Mouse (Mus musculus): ENCODE measurements around the gene Kctd12. TPM values are rescaled to one million over a fixed set of nuclear protein-coding genes. Genes with fewer than 3 reads are reported as not detected.

The Kctd12 gene
- polyA plus RNA-seq, 1 experiment = 83.4 TPM

DNA sequence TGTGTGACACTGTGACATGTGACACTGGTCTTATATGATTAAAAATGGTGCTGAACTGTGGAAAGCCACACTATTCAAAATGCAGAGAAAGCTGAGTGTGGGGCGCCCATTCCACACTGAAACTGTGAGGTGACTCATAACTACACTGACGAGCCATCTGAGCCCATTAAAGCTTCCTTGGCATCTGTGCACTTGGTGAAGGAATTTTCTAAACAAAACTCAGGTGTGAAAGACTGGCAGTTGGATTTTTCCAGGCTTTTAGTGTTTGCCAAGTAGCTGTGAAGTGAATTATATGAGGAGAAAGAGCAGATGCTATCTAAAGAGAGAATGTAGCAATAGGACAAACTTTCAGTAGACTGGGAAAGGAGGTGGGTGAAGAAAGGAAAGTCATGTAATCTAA lies 47.6 kb downstream of the Kctd12 start:
- H3K27ac ChIP-seq (ENCODE audit: insufficient read depth, low read depth, low read length) = no peak overlapping the region
- TF ChIP-seq CTCF (IDR thresholded peaks at IDR 0.05; ENCODE audit: insufficient read depth, low read depth, low read length) (no peak), POLR2A (IDR thresholded peaks at IDR 0.05; ENCODE audit: insufficient read depth, low read depth, low read length) (no peak)
- WGBS = 76% methylated on average over 2 of the region's 2 CpGs
- H3K4me1 ChIP-seq (ENCODE audit: control insufficient read depth, insufficient read depth, low read length) = no peaks in the 10 kb centered on the region
- H3K4me3 ChIP-seq (ENCODE audit: insufficient read depth, low read depth, low read length) = no peak overlapping the region

DNA sequence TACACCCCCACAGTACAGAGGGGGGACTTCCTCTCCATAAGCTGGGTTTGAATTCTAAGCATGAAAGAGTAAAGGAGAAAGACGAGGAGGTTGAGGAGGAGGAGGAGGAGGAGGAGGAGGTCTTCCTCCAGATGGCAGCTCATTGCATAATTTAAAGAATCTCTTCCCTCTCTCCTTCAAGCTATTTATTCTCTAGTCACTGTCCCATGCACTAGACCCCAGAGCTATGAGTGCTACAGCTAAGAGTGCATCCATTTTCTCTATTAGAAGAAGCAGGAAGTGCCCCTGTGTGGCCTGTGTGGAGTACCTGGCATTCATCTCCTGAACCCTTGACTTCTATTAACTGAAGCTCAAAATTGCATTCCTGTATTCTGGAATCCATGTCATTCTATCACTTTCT lies 51.5 kb downstream of the Kctd12 start:
- WGBS = 67% methylated on average over 1 of the region's 1 CpGs
- no peak overlapping the region for H3K4me3 ChIP-seq (ENCODE audit: insufficient read depth, low read depth, low read length)
- no peak overlapping the region for H3K27ac ChIP-seq (ENCODE audit: insufficient read depth, low read depth, low read length)
- no peaks in the 10 kb centered on the region for H3K4me1 ChIP-seq (ENCODE audit: control insufficient read depth, insufficient read depth, low read length)
- TF ChIP-seq CTCF (IDR thresholded peaks at IDR 0.05; ENCODE audit: insufficient read depth, low read depth, low read length) (no peak), POLR2A (IDR thresholded peaks at IDR 0.05; ENCODE audit: insufficient read depth, low read depth, low read length) (no peak)

DNA sequence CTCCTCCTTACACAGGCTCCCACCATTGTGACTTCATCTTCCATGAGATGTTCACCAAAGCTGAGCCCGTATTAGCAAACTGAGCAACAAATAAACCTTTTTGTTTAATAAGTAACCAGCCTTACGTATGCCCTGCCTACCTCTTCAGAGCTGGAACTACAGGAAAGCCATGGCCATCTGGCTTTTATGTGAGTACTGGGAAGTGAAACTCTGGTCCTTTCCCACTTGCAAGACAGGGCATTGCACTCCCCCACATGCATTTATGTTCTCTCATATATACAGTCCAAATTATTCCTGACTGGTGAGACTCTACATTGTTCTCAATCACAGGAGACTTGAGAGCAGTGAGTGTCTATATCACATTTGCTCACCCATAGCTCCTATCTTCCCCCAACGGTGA lies 52.9 kb downstream of the Kctd12 start:
- H3K4me1 ChIP-seq (ENCODE audit: control insufficient read depth, insufficient read depth, low read length) = no peaks in the 10 kb centered on the region
- WGBS = 90% methylated on average over 3 of the region's 3 CpGs
- no peak for TF ChIP-seq CTCF (IDR thresholded peaks at IDR 0.05; ENCODE audit: insufficient read depth, low read depth, low read length)
- TF ChIP-seq POLR2A (IDR thresholded peaks at IDR 0.05; ENCODE audit: insufficient read depth, low read depth, low read length) = no peak
- H3K27ac ChIP-seq (ENCODE audit: insufficient read depth, low read depth, low read length) = no peak overlapping the region
- no peak overlapping the region for H3K4me3 ChIP-seq (ENCODE audit: insufficient read depth, low read depth, low read length)

DNA sequence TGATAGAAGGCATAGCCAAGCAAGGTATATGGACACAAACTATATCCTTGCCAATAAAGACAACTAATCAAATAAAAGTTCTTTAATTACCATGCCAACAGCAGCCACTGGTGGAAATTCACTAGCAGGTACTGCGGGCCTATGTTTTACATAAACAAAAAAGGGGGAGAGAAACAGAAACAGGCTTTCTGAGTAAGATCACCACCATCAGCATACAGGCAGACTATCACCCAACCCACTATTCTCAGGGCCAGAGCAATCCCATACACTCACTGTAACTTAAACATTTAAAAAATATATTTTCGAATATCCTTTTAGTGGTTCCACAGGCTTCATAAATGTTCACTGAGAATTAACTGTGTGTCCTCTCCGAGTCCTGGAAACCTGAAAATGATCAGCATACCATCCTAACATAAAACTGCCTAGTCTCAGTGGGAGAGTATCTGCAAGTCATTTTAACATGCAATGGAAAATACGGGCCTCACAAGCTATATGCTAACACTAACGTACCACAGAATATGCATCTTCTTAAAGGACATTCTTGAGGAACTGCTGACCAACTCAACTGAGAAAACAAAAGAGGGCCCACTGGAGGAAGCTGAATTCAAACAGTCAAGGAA lies 54.5 kb downstream of the Kctd12 start:
- Histone ChIP-seq H3K27ac (ENCODE audit: insufficient read depth, low read depth, low read length) (no peak overlapping the region), H3K4me1 (ENCODE audit: control insufficient read depth, insufficient read depth, low read length) (no peaks in the 10 kb centered on the region), H3K4me3 (ENCODE audit: insufficient read depth, low read depth, low read length) (no peak overlapping the region)
- TF ChIP-seq CTCF (IDR thresholded peaks at IDR 0.05; ENCODE audit: insufficient read depth, low read depth, low read length) (no peak), POLR2A (IDR thresholded peaks at IDR 0.05; ENCODE audit: insufficient read depth, low read depth, low read length) (no peak)
- WGBS = 94% methylated on average over 5 of the region's 5 CpGs

Other genes starting within 250 kb of the Kctd12 start
- gene Acod1, start 64.3 kb upstream of the Kctd12 start, polyA plus RNA-seq (2012; ENCODE audit: insufficient read depth, insufficient read length, low replicate concordance, missing spikeins) = not detected in 2 replicates
- not detected in 2 replicates for gene Cln5, start 87.6 kb upstream of the Kctd12 start, polyA plus RNA-seq (2012; ENCODE audit: insufficient read depth, insufficient read length, low replicate concordance, missing spikeins)
- gene Fbxl3, start 116.9 kb upstream of the Kctd12 start, polyA plus RNA-seq (2012; ENCODE audit: insufficient read depth, insufficient read length, low replicate concordance, missing spikeins) = not detected in 2 replicates